Mouse (Mus musculus) cortical plate, adult 2 months (tissue): ENCODE measurements at regions not wholly inside any gene's neighbourhood (a gene's known extent, or its start where the extent isn't known, plus 50 kb on each side); places are given as distances from the start of the nearest gene placed in this dataset.

Experiments used
- CTCF ChIP-seq: fragments of 200-500 bp; IDR thresholded peaks from 2 replicates; pipeline ENCODE4 v1.5.1; 2011; ENCODE audit warnings: mild to moderate bottlenecking, control low read depth, low read length; ENCODE audit not compliant: insufficient read depth; ENCODE audit errors: extremely low read depth
- POLR2A ChIP-seq: fragments of 200-500 bp; IDR thresholded peaks from 2 replicates; pipeline ENCODE4 v1.6.1; 2011; ENCODE audit warnings: mild to moderate bottlenecking, low read length, control low read depth; ENCODE audit not compliant: insufficient read depth; ENCODE audit errors: extremely low read depth

DNA sequence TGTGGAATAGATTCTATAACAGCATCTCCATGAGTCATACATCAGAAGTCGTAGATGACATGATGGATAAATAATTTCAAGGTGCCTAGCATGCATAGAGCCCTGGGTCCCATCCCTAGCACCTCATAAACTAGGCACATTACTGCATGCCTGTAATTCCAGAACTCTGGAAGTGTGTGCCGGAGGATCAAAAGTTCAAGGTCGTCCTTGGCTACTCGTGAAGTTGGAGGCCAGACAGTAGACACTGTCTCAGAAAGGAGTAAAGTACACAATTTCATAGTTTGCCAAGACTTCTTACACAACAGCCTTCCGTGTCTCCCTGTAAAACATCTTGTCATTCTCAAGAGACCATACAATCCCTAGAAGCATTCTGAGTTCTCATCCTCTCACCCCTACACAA lies 63.5 kb upstream of the Neo1 start:
- TF ChIP-seq CTCF: no peak
- TF ChIP-seq POLR2A: no peak
